Mouse (Mus musculus) cerebellum, adult 2 months (tissue): Measurements from ENCODE around the gene Dpep3.

Source experiments
- CTCF ChIP-seq: fragments of 200-500 bp; IDR thresholded peaks from 2 replicates; pipeline ENCODE4 v1.5.1; 2011; ENCODE audit warnings: low read depth, mild to moderate bottlenecking, control low read depth, low read length, moderate library complexity, borderline replicate concordance; ENCODE audit not compliant: insufficient read depth
- POLR2A ChIP-seq: fragments of 200-500 bp; IDR thresholded peaks from 2 replicates; pipeline ENCODE4 v1.6.1; 2011; ENCODE audit warnings: low read length, control low read depth, borderline replicate concordance; ENCODE audit not compliant: insufficient read depth

- no peak for TF ChIP-seq CTCF
- peak; percentile 79 for TF ChIP-seq POLR2A
These were observed 31.8 kb upstream of the Dpep3 start for GRCm38 (mm10) chr8:106010748-106011642.
